Mouse (Mus musculus) gastrocnemius, postnatal 10 days (tissue): ENCODE data around the gene Nell2. TPM values are rescaled to one million over a fixed set of nuclear protein-coding genes. Genes with fewer than 3 reads are reported as not detected.

Experiments used
- DNase-seq: peaks from one replicate; pipeline ENCODE4 v3.0.0; 2021; ENCODE audit warnings: mixed read lengths
- total RNA-seq, 2 experiments: library from RNA; stranded (reverse); gene quantifications; 2 replicates each; pipeline ENCODE4 v1.2.3; 2021

Nell2 gene
- total RNA-seq, 2 experiments from 2014 or later, result 0.84 to 1.1 TPM

- no peak for DNase-seq
Measured at GRCm38 (mm10) chr15:95473976-95474375, 54.4 kb downstream of the Nell2 start.

GRCm38 (mm10) chr15:95467195-95467594 lies 61.2 kb downstream of the Nell2 start:
- DNase-seq, result no peak

- DNase-seq, result no peak
Measured at GRCm38 (mm10) chr15:95460041-95460566, 68.3 kb downstream of the Nell2 start.

- no peak for DNase-seq
Measured at GRCm38 (mm10) chr15:95444586-95444985, 83.8 kb downstream of the Nell2 start.

GRCm38 (mm10) chr15:95437740-95438139 lies 90.6 kb downstream of the Nell2 start:
- DNase-seq, result no peak

- DNase-seq, result no peak
Measured at GRCm38 (mm10) chr15:95436261-95436660, 92.1 kb downstream of the Nell2 start.

GRCm38 (mm10) chr15:95431156-95431799 lies 97.1 kb downstream of the Nell2 start:
- DNase-seq, result no peak

GRCm38 (mm10) chr15:95430000-95430399 lies 98.4 kb downstream of the Nell2 start:
- DNase-seq, result no peak

- no peak for DNase-seq
Measured at GRCm38 (mm10) chr15:95428003-95428663, 100.2 kb downstream of the Nell2 start.

- DNase-seq, result no peak
Measured at GRCm38 (mm10) chr15:95425085-95425484, 103.3 kb downstream of the Nell2 start.

GRCm38 (mm10) chr15:95422226-95422950 lies 106.0 kb downstream of the Nell2 start:
- DNase-seq, result no peak

- DNase-seq, result no peak
Measured at GRCm38 (mm10) chr15:95418641-95419040, 109.7 kb downstream of the Nell2 start.

- DNase-seq, result no peak
Measured at GRCm38 (mm10) chr15:95411949-95412741, 116.2 kb downstream of the Nell2 start.

- DNase-seq, result no peak
Measured at GRCm38 (mm10) chr15:95410213-95410843, 118.0 kb downstream of the Nell2 start.

- no peak for DNase-seq
Measured at GRCm38 (mm10) chr15:95390347-95390746, 138.0 kb downstream of the Nell2 start.

GRCm38 (mm10) chr15:95388950-95389349 lies 139.4 kb downstream of the Nell2 start:
- no peak for DNase-seq

GRCm38 (mm10) chr15:95380859-95381258 lies 147.5 kb downstream of the Nell2 start:
- no peak for DNase-seq

- DNase-seq, result no peak
Measured at GRCm38 (mm10) chr15:95370720-95371395, 157.5 kb downstream of the Nell2 start.

GRCm38 (mm10) chr15:95368185-95368584 lies 160.2 kb downstream of the Nell2 start:
- DNase-seq, result no peak

- DNase-seq, result no peak
Measured at GRCm38 (mm10) chr15:95366506-95366905, 161.9 kb downstream of the Nell2 start.

- no peak for DNase-seq
Measured at GRCm38 (mm10) chr15:95354806-95355205, 173.6 kb downstream of the Nell2 start.
